Mouse (Mus musculus): ENCODE measurements around the gene Aox4. TPM values are rescaled to one million over a fixed set of nuclear protein-coding genes. Genes with fewer than 3 reads are reported as not detected.

The Aox4 gene
- polyA plus RNA-seq, 1 experiment, result not detected

- Histone ChIP-seq H3K4me1 (ENCODE audit: control insufficient read depth, insufficient read depth, low read length) (no peaks in the 10 kb centered on the region), H3K4me3 (replicated peaks; ENCODE audit: control insufficient read depth, low read depth, low read length) (no peak overlapping the region), H3K27ac (ENCODE audit: control insufficient read depth, insufficient read depth, low read depth, low read length, poor library complexity) (no peak overlapping the region)
- WGBS, result 79% methylated on average over 10 of the region's 10 CpGs
- TF ChIP-seq CTCF (IDR thresholded peaks at IDR 0.05; ENCODE audit: control insufficient read depth, insufficient read depth, low read length) (no peak), POLR2A (IDR thresholded peaks at IDR 0.05; ENCODE audit: borderline replicate concordance, control insufficient read depth, low read depth, low read length) (no peak)
These were observed 47.2 kb downstream of the Aox4 start for GRCm38 (mm10) chr1:58257195-58257991.

DNA sequence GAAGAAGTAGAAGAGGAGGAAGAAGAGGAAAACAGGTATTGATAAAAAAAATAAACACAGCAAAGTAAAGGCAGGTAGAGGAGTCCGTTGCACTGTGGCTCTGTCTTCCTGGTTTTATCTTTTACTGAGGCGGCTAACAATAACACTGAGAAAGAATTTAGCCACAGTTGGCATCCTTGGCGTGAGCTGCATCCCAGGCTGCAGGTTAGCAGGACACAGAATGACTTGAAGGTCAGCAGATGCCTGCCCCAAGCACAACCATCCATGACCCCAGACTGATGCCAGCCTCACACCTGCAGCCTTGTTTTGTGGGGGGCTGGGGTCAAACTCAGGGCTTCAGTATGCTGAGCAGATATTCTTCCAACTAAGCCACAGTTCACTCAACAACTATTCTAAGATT, 50.1 kb downstream of the Aox4 start:
- TF ChIP-seq POLR2A (IDR thresholded peaks at IDR 0.05; ENCODE audit: borderline replicate concordance, control insufficient read depth, low read depth, low read length), result no peak
- no peak for TF ChIP-seq CTCF (IDR thresholded peaks at IDR 0.05; ENCODE audit: control insufficient read depth, insufficient read depth, low read length)
- Histone ChIP-seq H3K4me3 (replicated peaks; ENCODE audit: control insufficient read depth, low read depth, low read length) (no peak overlapping the region), H3K27ac (ENCODE audit: control insufficient read depth, insufficient read depth, low read depth, low read length, poor library complexity) (no peak overlapping the region), H3K4me1 (ENCODE audit: control insufficient read depth, insufficient read depth, low read length) (no peaks in the 10 kb centered on the region)
- WGBS, result 65% methylated on average over 3 of the region's 3 CpGs

- Histone ChIP-seq H3K4me1 (ENCODE audit: control insufficient read depth, insufficient read depth, low read length) (no peaks in the 10 kb centered on the region), H3K4me3 (replicated peaks; ENCODE audit: control insufficient read depth, low read depth, low read length) (no peak overlapping the region), H3K27ac (ENCODE audit: control insufficient read depth, insufficient read depth, low read depth, low read length, poor library complexity) (no peak overlapping the region)
- 59% methylated on average over 2 of the region's 2 CpGs for WGBS
- TF ChIP-seq POLR2A (IDR thresholded peaks at IDR 0.05; ENCODE audit: borderline replicate concordance, control insufficient read depth, low read depth, low read length) (no peak), CTCF (IDR thresholded peaks at IDR 0.05; ENCODE audit: control insufficient read depth, insufficient read depth, low read length) (no peak)
These were observed 58.0 kb downstream of the Aox4 start for GRCm38 (mm10) chr1:58268231-58268630.

GRCm38 (mm10) chr1:58270807-58271569, 60.8 kb downstream of the Aox4 start:
- TF ChIP-seq POLR2A (IDR thresholded peaks at IDR 0.05; ENCODE audit: borderline replicate concordance, control insufficient read depth, low read depth, low read length) (no peak), CTCF (IDR thresholded peaks at IDR 0.05; ENCODE audit: control insufficient read depth, insufficient read depth, low read length) (no peak)
- Histone ChIP-seq H3K4me3 (replicated peaks; ENCODE audit: control insufficient read depth, low read depth, low read length) (no peak overlapping the region), H3K4me1 (ENCODE audit: control insufficient read depth, insufficient read depth, low read length) (no peaks in the 10 kb centered on the region), H3K27ac (ENCODE audit: control insufficient read depth, insufficient read depth, low read depth, low read length, poor library complexity) (no peak overlapping the region)
- 62% methylated on average over 6 of the region's 6 CpGs for WGBS

DNA sequence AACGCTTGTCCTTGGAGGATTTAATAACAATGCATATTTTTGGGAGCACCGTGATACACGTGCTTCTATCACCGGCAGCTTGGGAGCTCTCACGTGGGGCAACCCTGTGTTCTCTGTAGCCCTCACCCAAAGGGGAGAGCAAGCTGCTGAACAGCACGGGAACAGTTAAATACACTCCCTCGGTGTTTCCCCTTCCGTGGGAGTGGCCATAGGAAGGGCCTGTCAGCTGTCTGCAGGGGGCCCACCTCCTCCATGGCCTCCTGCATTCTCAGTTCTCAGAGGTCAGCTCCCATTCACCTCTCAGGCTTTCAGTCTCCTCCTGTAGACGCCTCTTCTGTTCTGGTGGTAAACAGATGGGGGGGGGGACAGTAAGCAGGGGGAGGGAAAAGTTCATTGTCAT, 65.7 kb downstream of the Aox4 start:
- no peak overlapping the region for H3K4me3 ChIP-seq (replicated peaks; ENCODE audit: control insufficient read depth, low read depth, low read length)
- WGBS, result 41% methylated on average over 9 of the region's 9 CpGs
- no peak for TF ChIP-seq CTCF (IDR thresholded peaks at IDR 0.05; ENCODE audit: control insufficient read depth, insufficient read depth, low read length)
- TF ChIP-seq POLR2A (IDR thresholded peaks at IDR 0.05; ENCODE audit: borderline replicate concordance, control insufficient read depth, low read depth, low read length), result no peak

DNA sequence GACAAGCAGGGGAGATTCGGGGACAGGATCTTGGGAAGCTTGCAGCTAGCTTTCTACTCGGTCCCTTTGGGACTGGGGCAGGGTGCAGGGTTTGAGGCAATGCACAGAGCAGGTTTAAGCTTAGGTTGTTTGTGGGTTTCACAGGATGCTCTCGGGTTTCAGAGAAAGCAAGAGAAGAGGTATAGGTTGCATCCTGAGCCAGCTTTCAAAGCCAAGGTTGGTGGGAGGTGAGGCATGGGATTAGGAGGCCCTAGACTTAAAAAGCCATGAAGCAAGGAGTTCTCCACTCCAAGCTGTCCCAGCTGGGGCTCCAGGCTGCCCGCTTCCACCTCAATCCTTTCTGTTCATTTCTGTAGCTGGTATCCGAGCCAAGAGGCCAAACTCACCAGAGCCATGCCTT, 67.8 kb downstream of the Aox4 start, which contains the start of gene Aox2:
TSS of gene Aox2 (plus strand) at position 301 of the 400 bp plus-strand sequence.
- H3K4me1 ChIP-seq (ENCODE audit: control insufficient read depth, insufficient read depth, low read length), result no peaks in the 10 kb centered on the region
- H3K27ac ChIP-seq (ENCODE audit: control insufficient read depth, insufficient read depth, low read depth, low read length, poor library complexity), result no peak within 1 kb of the TSS
- no peak within 1 kb of the TSS for H3K4me3 ChIP-seq (replicated peaks; ENCODE audit: control insufficient read depth, low read depth, low read length)
- TF ChIP-seq CTCF (IDR thresholded peaks at IDR 0.05; ENCODE audit: control insufficient read depth, insufficient read depth, low read length) (no peak), POLR2A (IDR thresholded peaks at IDR 0.05; ENCODE audit: borderline replicate concordance, control insufficient read depth, low read depth, low read length) (no peak)
- 73% methylated on average over 5 of the region's 5 CpGs for WGBS

More for the DNA sequence above, 65.7 kb downstream of the Aox4 start:
- H3K4me1 ChIP-seq (ENCODE audit: control insufficient read depth, insufficient read depth, low read length), result no peaks in the 10 kb centered on the region
- H3K27ac ChIP-seq (ENCODE audit: control insufficient read depth, insufficient read depth, low read depth, low read length, poor library complexity), result no peak overlapping the region

DNA sequence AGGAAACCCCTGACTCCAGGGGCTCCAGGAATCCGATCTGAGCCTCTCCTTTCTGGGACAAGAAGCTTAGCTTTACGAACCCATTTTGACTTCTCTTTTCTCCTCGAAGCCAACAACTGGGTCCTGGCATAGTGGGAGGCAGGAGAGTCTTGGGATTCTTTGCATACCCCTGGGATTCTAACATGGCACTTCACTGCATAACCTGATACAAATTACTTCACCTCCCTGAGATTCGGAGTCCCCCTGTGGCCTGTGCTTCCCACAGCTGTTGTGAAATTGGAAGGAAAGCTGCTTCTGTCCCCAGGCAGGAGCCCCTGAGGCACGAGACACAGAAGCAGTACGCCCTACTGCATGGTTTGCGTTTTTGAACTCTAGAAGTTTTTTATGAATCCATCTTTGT, 68.3 kb downstream of the Aox4 start:
- Histone ChIP-seq H3K4me3 (replicated peaks; ENCODE audit: control insufficient read depth, low read depth, low read length) (no peak overlapping the region), H3K4me1 (ENCODE audit: control insufficient read depth, insufficient read depth, low read length) (no peaks in the 10 kb centered on the region), H3K27ac (ENCODE audit: control insufficient read depth, insufficient read depth, low read depth, low read length, poor library complexity) (no peak overlapping the region)
- no peak for TF ChIP-seq CTCF (IDR thresholded peaks at IDR 0.05; ENCODE audit: control insufficient read depth, insufficient read depth, low read length)
- 62% methylated on average over 7 of the region's 7 CpGs for WGBS

DNA sequence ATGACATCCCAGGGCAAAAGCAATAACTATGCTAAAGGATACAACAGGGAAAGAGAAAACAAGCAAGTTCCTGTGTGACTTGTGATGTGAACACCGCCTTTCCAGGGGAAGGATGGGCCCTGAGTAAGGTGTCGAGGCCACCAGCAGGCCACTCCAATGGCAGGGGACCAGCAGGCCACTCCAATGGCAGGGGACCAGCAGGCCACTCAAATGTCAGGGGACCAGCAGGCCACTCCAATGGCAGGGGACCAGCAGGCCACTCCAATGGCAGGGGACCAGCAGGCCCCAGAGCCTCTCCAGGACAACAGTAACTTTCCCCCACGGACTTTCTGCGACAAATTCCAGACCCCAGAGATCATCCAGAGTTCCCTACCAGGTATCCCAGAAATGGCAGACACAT, 70.2 kb downstream of the Aox4 start:
- no peak overlapping the region for H3K4me3 ChIP-seq (replicated peaks; ENCODE audit: control insufficient read depth, low read depth, low read length)
- 73% methylated on average over 4 of the region's 4 CpGs for WGBS
- H3K27ac ChIP-seq (ENCODE audit: control insufficient read depth, insufficient read depth, low read depth, low read length, poor library complexity), result no peak overlapping the region
- no peak for TF ChIP-seq POLR2A (IDR thresholded peaks at IDR 0.05; ENCODE audit: borderline replicate concordance, control insufficient read depth, low read depth, low read length)
- TF ChIP-seq CTCF (IDR thresholded peaks at IDR 0.05; ENCODE audit: control insufficient read depth, insufficient read depth, low read length), result no peak
- no peaks in the 10 kb centered on the region for H3K4me1 ChIP-seq (ENCODE audit: control insufficient read depth, insufficient read depth, low read length)
